Mouse (Mus musculus) Patski (cell line): Measurements from ENCODE around the gene Tsc22d3. TPM values are rescaled to one million over a fixed set of nuclear protein-coding genes. Genes with fewer than 3 reads are reported as not detected.

Experiments
- ATAC-seq: fragments of 100-300 bp; one replicate; pipeline ENCODE4 v1.8.0; 2021
- CTCF ChIA-PET: fragments of 350-600 bp; sonication (Branson Sonifier 250); formaldehyde crosslinking; loops from one replicate; lab custom pipeline; 2022; ENCODE audit warnings: inconsistent platforms; lab: Charles Lee
- POLR2A ChIA-PET: fragments of 350-600 bp; sonication (Branson Sonifier 250); formaldehyde crosslinking; loops from one replicate; lab custom pipeline; 2022; ENCODE audit warnings: antibody characterized with exemption, inconsistent platforms; lab: Charles Lee
- DNase-seq: peaks from one replicate; pipeline ENCODE4 v3.0.0-alpha.2; 2011; ENCODE audit warnings: low read depth, low spot score
- H3K27me3 ChIP-seq: fragments of 371-371 bp; one replicate; pipeline ENCODE4 v1.5.1; 2021
- CTCF ChIP-seq: fragments of 100-300 bp; IDR thresholded peaks from one replicate; pipeline ENCODE4 v1.5.1; 2021
- in situ Hi-C: fragments of 300-500 bp; cut with MboI; formaldehyde crosslinking; loops from 3 replicates; pipeline ENCODE4 v1.11.1; 2018; ENCODE audit warnings: low pct_unique_long_range_greater_than_20kb, mixed read lengths
- polyA plus RNA-seq: library from polyadenylated mRNA; unstranded; gene quantifications from one replicate; pipeline ENCODE4 v1.2.3, GENCODE M21; 2021

The Tsc22d3 gene
- polyA plus RNA-seq, 1 experiment from 2014 or later: 29.6 TPM

DNA sequence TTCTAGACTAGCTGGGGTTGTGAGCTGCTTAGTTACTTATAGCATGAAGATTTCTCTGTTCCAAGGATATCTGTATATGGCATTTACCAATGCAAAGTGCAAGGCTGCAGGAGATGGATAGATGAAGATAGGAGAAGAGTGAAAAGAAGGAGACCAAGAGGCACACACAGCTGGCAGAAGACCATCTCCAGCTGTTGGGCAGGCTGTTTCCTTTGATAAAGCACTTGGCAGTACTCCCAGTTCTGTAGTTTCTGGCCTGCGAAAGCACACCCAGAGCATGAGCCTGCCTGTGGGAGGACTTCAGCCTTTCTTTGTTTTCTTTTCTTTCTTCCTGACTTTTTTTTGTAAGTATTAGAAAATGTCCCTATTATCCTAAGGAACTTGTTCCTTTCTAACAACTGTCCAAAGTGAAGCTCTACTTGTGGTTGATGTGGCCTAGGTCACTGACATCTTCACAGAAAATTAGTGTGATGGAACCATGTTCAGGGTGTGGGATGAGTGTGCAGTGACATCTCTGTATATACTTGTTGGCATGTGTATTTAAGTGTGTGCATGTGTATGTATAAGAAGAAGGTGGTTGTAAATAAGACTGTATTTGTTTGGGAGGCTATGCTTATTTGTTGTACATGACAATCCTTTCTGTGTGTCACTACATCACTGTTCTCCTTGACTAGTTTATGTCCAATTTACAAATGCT, 32.6 kb downstream of the Tsc22d3 start:
- DNase-seq (no peak), ATAC-seq (no peak)
- CTCF ChIA-PET: interaction anchor here (1.3 to 1.6 kb wide), 2 partner anchors 10 to 21 kb away, joined by 3 read pairs; no protein-coding TSS in a partner anchor
- POLR2A ChIA-PET: no interaction called here
- no peak for TF ChIP-seq CTCF
- in situ Hi-C loops: no loop called here
- peaks cover 22% of the 10 kb centered on the region for H3K27me3 ChIP-seq

DNA sequence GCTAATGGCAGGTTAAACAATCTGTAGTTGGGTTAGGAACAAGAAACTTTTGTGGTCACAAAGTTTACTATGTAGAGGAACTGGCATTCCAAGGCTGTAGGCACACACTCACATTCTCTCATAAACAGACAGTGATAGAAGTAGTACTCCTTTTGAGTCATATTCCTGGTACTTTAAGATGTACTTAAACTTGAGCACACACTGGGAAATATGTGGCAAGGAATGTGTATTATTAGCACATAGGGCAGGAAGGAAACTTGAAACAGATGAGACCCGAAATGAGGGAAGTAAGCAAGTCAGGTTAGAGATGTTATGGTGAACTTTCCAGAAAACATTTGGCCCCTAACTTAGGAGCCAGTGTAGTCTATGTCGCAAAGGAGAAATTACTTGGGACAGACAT, 34.7 kb downstream of the Tsc22d3 start:
- ATAC-seq: no peak
- no peak for DNase-seq
- TF ChIP-seq CTCF: no peak
- CTCF ChIA-PET: no interaction called here
- POLR2A ChIA-PET: no interaction called here
- in situ Hi-C loops: no loop called here
- H3K27me3 ChIP-seq: peaks cover 16% of the 10 kb centered on the region

DNA sequence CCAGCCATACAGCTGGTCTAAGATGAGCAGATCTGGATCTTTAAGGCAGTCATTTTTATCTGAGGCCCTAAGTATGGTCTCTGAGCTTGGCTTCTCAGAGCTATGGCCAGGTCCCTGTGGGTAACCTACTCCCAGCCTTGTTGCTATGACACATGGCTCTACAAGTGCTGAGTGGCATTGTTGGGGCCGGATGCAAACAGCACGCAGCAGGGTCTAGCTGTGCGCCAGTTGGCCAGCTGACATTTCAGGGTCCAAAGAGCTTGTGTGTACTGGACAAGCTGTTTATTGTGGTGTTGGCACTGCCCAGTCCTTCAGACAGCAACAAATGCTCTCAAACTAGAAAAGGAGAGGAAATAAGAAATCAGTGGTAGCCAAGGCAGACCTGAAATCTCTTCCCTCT, 35.2 kb downstream of the Tsc22d3 start:
- POLR2A ChIA-PET: no interaction called here

DNA sequence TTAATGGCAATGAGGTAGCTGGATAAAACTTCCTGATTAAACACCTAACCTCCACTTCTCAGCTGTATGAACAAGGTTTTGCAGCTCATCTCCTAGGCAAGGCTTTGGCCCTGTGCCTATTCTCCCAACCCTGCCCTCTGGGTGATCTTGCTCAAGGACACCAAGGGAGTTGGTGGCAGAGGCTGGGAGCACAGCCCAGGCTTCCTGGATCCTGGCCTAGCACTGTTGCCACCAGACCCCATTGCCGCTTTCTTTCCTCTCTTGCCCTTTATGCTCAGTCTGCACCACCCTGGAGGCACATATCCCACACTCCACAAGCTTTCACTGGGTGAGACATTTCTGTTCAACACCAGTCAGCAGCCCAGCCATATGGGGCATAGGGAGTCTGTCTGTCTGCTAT, 35.7 kb downstream of the Tsc22d3 start:
- H3K27me3 ChIP-seq: peaks cover 10% of the 10 kb centered on the region
- in situ Hi-C loops: no loop called here
- CTCF ChIA-PET: no interaction called here
- DNase-seq (no peak), ATAC-seq (no peak)
- POLR2A ChIA-PET: no interaction called here
- TF ChIP-seq CTCF: no peak

More for the DNA sequence above, 35.2 kb downstream of the Tsc22d3 start:
- H3K27me3 ChIP-seq: peaks cover 13% of the 10 kb centered on the region
- ATAC-seq: no peak
- in situ Hi-C loops: no loop called here
- DNase-seq: no peak
- CTCF ChIA-PET: no interaction called here
- no peak for TF ChIP-seq CTCF

DNA sequence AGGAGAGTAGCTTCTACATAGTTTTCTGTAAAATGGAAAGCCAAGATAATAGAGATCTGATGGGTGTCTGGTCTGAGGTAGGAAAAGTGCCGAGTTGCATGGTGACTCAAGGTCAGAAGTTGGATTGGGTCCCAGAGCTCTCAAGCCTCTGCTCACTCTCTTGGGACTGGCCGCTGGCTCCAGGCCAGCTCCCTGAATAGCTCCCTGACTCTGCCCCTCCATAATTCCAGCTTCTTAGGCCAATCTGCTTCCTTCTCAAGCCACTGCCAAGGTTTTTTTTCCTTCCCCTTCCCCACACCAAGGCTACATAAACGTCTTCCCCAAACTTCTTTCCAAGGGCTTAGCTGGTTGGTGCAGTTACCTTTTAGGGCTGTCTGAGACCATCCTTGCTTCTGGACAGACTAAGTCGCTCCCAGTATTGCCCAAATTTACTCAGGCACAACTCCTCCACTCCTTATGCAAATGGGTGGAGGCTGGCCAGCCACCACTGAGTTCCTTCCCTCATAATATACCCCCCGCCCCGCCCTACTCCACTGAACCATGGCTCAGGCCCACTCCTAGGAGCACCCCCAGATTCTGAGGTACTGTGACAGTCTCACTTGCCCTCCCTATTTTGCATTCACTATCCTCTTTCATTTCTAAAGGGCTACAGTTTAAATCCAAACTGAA, 42.1 kb downstream of the Tsc22d3 start:
- no peak for TF ChIP-seq CTCF
- POLR2A ChIA-PET: no interaction called here
- peaks cover 32% of the 10 kb centered on the region for H3K27me3 ChIP-seq
- DNase-seq (peak; percentile 61), ATAC-seq (peak; percentile 62)
- CTCF ChIA-PET: interaction anchor here (0.7 to 1.5 kb wide), 2 partner anchors 9 to 31 kb away, joined by 3 to 4 read pairs; no protein-coding TSS in a partner anchor
- in situ Hi-C loops: no loop called here

DNA sequence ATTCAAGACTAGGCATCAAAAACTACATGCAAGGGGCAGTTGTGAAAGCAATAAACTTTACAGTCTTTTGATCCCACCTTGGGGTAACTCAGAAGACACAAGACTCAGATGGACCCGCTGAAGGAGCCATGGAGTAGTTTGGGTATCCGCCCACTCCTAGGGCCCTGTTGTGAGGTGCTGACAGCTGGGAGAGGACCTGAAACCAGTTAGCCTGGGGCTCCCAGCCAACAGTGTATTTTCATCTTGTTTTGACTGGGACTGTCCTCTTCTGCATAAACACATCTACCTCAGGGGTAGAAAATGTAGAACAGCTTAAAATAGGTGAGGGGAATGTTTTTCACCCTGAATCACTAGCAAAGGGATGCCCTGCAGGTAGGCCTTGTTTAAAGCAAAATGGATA, 44.5 kb downstream of the Tsc22d3 start:
- peaks cover 32% of the 10 kb centered on the region for H3K27me3 ChIP-seq
- ChIA-PET CTCF (interaction anchor here (0.7 to 1.8 kb wide), 6 partner anchors 9 to 64 kb away, joined by 3 to 4 read pairs (median 3); no protein-coding TSS in a partner anchor), POLR2A (no interaction called here)
- TF ChIP-seq CTCF: no peak
- in situ Hi-C loops: no loop called here
- DNase-seq (no peak), ATAC-seq (no peak)

DNA sequence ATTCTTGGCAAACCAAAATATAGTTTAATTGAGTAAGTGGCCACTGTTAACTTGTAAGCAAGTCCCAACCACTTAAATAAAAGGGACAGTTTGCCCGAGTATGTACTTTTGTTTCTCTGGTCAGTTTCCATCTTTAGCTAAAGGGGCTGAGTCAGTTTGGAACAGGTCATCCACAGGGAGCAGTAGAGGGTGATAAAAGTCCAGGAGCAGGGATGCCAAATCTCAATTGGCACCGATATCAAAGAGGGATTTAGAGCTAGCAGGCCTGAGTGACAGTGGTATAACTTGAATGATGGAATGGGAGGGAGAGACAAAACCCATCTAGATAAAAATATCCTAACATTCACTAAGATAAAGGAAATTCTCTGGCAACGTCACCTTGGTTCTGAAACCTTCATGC, 45.0 kb downstream of the Tsc22d3 start:
- ATAC-seq (no peak), DNase-seq (no peak)
- ChIA-PET CTCF (interaction anchor here (0.7 to 1.8 kb wide), 5 partner anchors 8 to 64 kb away, joined by 3 to 4 read pairs (median 3); no protein-coding TSS in a partner anchor), POLR2A (no interaction called here)
- peaks cover 32% of the 10 kb centered on the region for H3K27me3 ChIP-seq
- in situ Hi-C loops: no loop called here
- TF ChIP-seq CTCF: no peak

DNA sequence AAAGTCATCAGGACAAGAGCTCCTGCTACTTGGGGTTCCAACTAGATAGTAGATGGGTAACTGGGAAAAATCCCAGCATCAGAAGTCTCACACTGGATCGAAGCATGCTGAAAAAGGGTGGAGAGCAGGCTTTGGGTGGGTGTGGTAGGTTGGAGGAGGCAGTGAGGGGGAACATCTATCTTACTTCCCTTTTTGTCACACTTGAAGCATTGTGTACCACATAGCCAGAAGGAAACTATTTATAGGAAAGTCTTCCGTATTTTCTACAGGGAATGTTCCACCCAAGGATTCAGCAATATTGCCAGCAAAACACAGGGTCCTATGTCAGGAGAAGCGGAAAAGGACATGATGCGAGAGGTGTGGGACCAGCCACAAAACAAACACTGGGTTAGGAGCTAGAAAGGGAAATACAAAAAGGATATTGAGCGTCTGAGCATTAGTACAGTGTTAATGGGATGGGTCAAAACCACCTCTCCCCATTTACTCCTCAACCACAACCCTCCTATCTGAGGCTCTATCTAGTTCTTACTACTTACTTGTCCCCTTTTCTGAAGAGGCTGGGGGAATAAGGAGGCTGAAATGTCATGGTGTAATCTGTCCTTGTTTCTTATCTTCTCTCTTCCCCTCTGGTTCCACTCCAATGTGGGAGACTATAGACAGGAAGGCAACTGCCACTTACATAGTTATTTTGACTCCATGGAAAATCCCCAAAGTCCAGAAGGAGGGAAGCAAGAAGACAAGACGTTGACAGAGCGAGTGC, 52.6 kb downstream of the Tsc22d3 start:
- ChIA-PET CTCF (interaction anchor here (1.2 to 1.4 kb wide), 2 partner anchors 8 to 19 kb away, joined by 3 read pairs; no protein-coding TSS in a partner anchor), POLR2A (no interaction called here)
- DNase-seq (no peak), ATAC-seq (no peak)
- peaks cover 28% of the 10 kb centered on the region for H3K27me3 ChIP-seq
- no peak for TF ChIP-seq CTCF
- in situ Hi-C loops: loop anchor here (5.0 kb wide), 1 partner anchor 46 kb away; no protein-coding TSS in a partner anchor

DNA sequence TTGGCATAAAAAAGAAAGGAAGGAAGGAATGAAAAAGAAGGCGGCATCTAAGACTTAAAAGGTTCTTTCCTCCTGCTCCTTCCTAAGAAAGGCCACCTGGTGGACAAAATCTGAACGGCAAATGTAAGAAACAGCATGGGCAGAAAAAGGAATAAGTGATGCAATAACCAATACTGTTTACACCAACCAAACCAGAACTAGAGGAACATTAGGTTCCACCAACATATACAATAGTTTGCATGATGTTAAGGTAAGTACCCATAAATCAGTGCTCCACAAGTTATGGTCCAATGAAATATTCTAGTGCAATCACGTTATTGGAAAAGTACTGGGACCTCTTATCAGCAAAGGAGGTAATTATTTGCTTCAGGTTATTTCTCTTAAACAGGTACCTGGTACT, 55.7 kb downstream of the Tsc22d3 start:
- no peak for DNase-seq
- H3K27me3 ChIP-seq: peaks cover 25% of the 10 kb centered on the region
- ChIA-PET POLR2A (interaction anchor here (0.6 kb wide), 1 partner anchor 100 kb away, joined by 4 read pairs; no protein-coding TSS in a partner anchor), CTCF (interaction anchor here (1.0 to 1.5 kb wide), 3 partner anchors 14 to 34 kb away, joined by 3 read pairs; no protein-coding TSS in a partner anchor)
- no peak for TF ChIP-seq CTCF
- in situ Hi-C loops: loop anchor here (5.0 kb wide), 1 partner anchor 42 kb away; no protein-coding TSS in a partner anchor
- no peak for ATAC-seq
